Mouse (Mus musculus): ENCODE measurements around the gene Arcn1.

The Arcn1 gene

GRCm38 (mm10) chr9:44745371-44745770 lies 22.3 kb downstream of the Arcn1 start:
- no peak for DNase-seq (ENCODE audit: low read depth)

DNA sequence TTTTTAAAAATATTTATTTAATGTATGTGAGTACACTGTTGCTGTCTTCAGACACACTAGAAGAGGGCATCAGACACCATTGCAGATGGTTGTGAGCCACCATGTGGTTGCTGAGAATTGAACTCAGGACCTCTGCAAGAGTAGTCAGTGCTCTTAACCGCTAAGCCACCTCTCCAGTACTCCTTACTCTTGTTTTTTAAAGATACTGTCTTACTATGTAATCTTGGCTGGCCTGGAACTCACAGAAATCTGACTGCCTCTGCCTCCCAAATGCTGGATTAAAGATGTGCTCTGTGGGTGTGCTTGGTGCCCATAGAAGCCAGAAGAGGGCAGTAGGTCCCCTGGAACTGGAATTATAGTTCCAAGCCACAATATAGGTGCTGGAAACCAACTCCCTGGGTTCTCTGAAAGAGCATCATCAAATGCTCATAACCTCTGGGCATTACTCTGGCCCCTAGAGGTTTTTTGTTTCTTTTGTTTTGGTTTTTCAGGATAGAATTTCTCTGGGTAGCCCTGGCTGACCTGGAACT lies 26.9 kb downstream of the Arcn1 start:
- peak; percentile 58 for DNase-seq (ENCODE audit: low read depth)

DNA sequence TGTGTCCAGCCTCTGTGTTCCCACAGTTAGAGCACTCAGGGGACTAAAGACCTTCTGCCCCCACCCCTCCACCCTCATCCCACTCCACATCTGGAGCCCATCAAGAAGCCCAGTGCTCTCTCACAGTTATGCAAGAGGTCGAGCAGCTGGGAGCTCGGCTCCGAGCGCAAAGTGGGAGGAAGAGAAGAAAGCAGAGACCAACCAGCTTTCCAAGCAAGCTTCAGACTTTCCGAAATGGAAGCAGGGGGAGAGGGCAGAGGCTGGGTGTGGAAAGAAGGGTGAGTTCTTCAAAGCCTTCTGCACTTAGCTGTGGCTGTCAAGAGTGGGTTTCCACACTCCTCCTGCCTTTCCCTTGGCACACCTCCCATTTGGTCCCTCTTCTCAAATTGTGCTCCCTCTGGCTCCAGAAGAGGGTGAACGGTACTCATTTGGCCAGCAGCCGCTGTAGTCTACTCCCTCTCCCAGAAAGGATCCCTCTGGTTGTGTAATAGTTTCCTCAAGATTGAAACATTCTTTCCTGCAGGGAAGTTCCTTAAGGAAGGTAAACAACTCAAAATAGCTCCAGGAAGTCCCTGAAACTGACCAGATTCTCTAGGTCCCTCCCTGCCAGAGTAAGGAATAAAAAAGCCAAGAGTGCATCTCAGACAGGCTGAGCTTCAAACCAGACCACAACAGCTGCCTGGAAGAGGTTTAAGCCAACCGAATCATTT lies 30.2 kb downstream of the Arcn1 start:
- DNase-seq (ENCODE audit: low read depth): peak; percentile 17

DNA sequence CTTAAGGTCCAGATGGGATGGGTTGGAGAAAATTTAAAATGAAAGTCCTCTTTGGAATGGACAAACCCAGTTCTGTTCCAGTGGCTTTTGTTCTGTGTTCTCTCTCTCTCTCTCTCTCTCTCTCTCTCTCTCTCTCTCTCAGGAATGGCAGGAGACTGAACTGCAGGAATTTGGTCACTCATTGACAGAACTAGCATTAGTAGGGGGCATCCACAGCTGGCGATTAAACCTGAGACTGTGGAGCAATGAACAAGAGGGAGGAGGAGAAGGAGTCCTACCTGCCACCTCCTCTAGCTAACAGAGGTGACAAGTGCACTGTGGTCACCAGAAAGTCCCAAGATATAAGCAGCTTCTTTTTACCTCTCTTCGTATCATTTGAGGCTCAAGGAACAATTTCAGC lies 31.3 kb downstream of the Arcn1 start:
- DNase-seq (ENCODE audit: low read depth): no peak

- DNase-seq (ENCODE audit: low read depth): no peak
Observed at GRCm38 (mm10) chr9:44735886-44736285, 31.8 kb downstream of the Arcn1 start.

DNA sequence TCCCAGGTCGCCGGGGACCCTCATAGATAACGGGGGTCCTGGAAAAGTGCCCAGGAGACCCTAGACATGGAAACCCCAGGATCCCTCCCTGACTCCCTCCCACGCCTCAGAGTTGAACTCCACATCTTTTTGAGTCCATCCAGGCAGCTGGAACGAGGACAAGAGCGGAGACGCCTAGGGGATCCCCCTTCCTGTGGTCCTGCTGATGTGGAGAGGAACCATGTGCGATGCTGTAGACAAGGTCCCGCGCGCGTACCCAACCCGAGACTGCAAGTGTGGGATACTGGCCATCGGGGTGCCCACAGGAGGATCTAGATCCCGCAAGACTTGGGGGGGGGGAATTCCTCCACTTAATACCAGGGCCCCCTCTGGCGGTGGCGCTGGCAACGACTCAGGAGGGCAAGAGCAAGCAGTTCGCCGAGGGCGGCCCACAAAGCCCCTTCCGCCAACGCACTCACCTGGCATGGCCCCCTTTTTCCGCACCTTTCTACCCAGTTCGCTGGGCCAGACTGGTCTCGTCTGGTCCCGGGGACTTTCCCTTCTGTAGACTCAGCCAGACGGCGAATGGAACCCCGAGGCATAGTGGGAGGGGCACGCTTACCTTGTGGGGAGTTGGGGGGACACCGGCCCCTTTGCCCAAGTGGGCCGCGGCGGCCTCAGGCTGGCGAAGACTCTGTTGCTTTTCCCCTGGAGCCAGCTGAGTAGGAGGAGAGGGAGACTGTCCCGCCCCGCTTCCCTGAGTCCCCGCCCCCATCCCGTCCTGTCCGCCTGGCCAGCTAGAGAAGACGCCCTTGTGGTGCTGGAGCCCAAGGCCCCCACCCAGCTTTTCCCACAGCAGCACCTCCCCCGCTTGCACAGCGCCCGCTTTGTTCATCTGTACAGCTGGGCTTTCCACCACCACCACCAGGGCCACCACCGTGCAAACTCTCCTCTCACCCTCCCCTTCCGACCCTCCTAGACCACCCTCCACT lies 32.8 kb downstream of the Arcn1 start, which contains the start of gene Phldb1:
Phldb1 (minus strand) TSS at position 675 of the 971 bp plus-strand sequence.
- peak; percentile 83 for DNase-seq (ENCODE audit: low read depth)

DNA sequence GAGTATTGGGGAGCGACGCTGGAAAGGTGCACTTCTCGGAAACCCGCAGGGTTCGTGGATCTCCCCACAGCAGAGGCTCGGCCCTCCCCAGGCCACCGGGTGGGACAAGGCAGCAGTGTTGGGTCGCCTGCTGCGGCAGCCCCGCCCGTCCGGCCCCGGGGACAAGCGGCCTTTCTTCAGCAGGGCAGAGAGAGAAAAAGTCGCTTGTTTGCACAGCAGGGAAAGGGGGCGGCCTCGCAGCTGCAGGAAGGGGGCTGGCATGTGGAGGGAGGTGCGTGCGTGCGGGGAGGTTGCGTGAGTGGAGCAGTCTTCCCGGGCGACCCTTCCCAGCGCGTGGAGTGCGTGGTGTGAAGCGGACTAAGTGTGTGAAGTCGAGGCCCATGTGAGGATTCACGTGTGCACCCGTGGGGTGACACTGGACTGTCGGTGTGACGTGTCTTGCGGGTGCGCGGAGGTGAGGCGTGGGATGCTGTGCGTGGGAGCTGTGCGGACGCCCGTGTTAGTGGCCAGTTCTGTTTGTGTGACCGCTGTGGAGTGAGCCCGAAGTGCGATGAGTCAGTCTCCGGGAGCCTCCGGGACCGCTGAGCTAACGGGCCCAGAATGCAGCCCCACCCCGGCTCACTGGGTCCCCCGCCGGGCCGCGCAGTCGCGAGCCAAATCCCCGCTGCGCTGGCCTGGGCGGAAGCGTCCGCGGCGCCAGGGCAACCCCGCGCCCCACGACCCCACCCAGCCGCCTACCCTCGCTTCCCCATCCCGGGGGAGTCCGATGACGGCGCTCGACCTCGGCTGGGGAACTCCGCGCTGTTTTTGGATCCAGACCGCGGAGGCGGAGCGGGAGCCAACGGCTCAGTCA lies 33.7 kb downstream of the Arcn1 start:
- DNase-seq (ENCODE audit: low read depth): peak; percentile 47

GRCm38 (mm10) chr9:44732921-44733530 lies 34.6 kb downstream of the Arcn1 start:
- peak; percentile 77 for DNase-seq (ENCODE audit: low read depth)

DNA sequence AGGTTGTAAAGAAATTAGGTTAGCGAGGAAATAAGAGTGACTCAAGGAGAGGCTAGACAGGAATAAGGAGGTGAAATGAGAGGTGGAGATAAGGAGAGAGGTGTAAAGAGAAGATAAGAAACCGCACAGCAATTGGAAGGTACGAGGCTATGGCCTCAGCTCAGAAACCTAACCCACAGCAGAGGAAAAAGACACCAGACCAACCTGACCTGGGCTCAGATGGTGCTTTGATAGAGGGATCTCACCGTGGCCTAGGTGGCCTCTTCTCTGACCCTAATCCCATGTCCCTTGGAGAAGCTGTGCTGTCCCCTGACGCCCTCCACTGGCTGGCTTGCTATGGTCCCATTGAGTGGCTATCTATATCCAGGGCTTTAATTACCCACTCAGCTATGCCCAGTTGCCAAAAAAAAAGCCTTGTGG lies 35.5 kb downstream of the Arcn1 start:
- DNase-seq (ENCODE audit: low read depth): peak; percentile 91

DNA sequence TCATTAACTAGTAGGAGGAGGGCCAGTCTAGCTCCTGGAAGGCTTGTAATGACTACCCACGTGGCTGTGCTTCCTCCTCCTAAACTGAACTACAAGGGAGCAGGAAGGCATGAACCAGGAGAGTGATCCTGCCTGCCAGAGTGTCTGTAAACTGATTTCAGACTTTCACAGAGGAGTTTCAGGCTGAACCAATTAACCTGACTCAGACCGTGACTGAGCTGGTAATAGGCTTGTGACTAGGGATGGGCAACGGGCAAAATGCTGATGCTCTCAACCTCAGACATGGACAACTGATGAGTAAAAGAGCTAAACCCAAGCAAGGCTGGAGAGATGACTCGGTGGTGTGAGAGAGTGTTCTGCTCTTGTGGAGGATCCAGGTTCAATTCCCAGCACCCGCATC lies 40.2 kb downstream of the Arcn1 start:
- no peak for DNase-seq (ENCODE audit: low read depth)

GRCm38 (mm10) chr9:44726431-44727146 lies 41.1 kb downstream of the Arcn1 start:
- DNase-seq (ENCODE audit: low read depth): no peak

- no peak for DNase-seq (ENCODE audit: low read depth)
Observed at GRCm38 (mm10) chr9:44724665-44725064, 43.0 kb downstream of the Arcn1 start.

DNA sequence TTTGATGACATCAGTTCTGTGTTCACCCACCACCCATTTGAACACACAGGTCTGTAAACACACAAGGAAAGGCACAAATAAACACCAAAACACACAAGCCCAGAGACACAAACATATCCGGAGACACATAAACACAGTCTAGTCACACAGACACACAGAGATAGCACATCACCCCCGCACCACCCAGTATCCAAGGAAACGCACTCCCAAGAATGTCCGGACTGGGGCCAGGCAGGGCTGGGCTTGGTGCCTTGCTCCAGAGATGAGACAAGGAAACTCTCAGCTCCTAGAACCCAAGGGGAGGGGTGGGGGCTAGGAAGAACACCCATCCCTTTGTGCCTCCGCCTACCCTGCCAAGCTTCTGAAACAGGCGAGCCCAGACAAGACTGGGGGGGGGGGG lies 43.4 kb downstream of the Arcn1 start:
- no peak for DNase-seq (ENCODE audit: low read depth)

GRCm38 (mm10) chr9:44723521-44724041 lies 44.1 kb downstream of the Arcn1 start:
- DNase-seq (ENCODE audit: low read depth): no peak

- peak; percentile 76 for DNase-seq (ENCODE audit: low read depth)
Observed at GRCm38 (mm10) chr9:44723008-44723407, 44.6 kb downstream of the Arcn1 start.

DNA sequence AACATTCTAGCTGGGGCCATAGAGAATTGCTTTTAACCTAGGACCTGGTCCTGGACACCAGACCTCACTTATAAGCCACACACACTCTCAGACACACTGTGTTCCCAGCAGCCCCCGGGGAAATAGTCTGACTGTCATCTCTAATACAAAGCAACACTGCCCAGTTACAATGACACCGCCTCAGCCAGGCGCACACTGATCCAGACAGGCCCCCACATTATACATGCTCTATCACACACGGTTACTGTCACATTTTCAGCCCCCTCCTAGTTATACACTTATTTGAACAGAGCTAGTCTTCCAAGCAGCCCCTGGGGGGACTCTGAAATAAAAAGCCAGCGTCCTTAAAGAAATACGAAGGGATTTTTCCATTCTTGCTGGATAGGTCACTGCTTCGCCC lies 45.1 kb downstream of the Arcn1 start:
- peak; percentile 31 for DNase-seq (ENCODE audit: low read depth)

DNA sequence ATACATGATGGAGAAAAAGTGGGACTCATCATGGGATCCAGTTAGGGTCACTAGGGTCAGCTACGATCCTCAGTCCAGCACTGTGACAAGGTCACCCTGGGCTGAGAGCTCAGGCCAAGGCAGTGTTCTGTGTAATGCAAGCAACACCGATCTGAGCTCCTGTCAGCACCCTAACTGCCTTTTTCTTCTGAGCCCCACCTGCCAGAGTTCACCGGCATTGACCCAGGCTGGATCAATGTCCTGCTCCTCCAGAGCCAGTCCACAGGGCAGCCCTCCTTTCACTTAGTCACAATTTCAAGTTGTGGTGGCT lies 45.8 kb downstream of the Arcn1 start:
- no peak for DNase-seq (ENCODE audit: low read depth)

DNA sequence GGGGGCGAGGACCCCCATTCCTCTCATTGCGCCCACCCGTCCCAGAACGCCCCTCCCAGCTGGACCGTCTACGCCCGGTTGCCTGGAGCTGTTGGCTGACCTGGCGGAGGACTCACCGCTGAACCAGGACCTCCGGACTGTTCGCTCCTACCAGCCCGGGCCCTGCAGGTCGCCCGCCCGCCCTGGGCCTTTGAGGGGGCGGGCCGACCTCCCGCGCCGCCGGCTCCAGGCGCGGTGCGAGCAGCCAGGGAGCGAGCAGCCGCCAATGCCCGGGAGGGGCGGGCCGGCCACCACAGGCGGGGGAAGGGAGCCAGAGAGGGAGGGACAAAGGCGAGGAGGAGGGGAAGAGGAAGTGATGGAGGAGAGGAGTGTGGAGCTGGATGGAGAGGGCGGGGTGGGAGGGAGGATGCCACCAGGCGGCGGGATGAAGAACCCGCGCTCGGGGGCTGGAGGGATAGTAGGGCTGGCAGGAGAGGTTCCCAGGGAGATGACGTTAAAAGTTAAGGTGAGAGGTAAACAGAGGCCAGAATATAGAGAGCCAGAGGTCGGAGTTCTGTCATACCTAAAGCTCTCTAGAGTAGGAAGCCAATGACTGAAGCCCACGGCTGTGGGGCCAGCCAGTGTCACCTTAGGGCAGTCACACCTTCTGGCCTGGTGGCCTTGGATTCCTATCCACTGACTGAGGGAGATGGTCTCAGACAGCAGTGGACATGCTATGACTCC lies 46.3 kb downstream of the Arcn1 start:
- DNase-seq (ENCODE audit: low read depth): peak; percentile 85

DNA sequence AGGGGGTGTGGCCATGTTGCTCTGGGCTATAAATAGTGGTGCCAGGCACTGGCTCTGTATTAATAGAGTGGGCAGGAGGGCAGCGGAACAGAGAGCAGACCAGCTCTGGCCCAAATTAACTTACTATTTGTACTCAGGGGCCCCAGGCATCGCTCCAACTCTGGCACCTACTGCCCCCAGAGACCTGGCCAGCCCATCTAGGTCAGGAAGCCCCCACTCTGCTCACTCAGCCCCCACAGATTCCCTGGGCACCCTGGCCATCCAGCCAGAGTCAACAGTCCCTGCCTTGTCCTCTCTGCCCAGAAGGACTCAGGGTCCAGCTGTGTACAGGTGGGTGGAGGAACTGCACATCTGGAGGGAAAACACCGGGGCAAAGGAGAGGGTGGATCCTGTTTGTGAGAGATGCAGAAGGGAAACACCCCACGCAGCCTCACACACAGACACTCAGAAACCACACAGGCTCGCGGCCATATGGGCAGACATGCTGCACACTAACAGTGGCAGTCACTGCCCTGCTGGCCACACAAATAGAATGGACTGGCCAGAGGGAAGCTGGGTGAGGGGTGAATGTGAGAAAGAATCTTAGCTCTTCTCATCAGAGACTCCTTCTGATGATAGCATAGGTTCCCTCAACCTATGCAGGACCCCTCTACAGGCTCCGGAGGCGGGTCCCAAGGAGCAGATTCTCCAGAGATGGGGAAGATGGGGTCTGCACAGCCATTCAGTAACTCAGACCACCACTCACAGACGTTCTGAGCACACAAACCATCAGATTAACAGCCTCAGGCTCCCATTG lies 47.1 kb downstream of the Arcn1 start:
- peak; percentile 21 for DNase-seq (ENCODE audit: low read depth)

All from 416B (cell line).